Mouse (Mus musculus) testis, adult 2 months (tissue): ENCODE results near the gene Hoxb9. TPM values are rescaled to one million over a fixed set of nuclear protein-coding genes. Genes with fewer than 3 reads are reported as not detected.

Source experiments
- H3K27ac ChIP-seq: fragments of 200-500 bp; 2 replicates; pipeline ENCODE4 v1.5.1; 2012; ENCODE audit warnings: low read depth, low read length; ENCODE audit not compliant: control insufficient read depth, insufficient read depth
- H3K27me3 ChIP-seq: fragments of 200-500 bp; 2 replicates; pipeline ENCODE4 v1.6.1; 2012; ENCODE audit warnings: mild to moderate bottlenecking, low read length, moderate library complexity; ENCODE audit not compliant: control insufficient read depth, insufficient read depth
- H3K36me3 ChIP-seq: fragments of 200-500 bp; 2 replicates; pipeline ENCODE4 v1.6.1; 2012; ENCODE audit warnings: mild to moderate bottlenecking, low read length; ENCODE audit not compliant: control insufficient read depth, insufficient read depth
- H3K4me1 ChIP-seq: fragments of 200-500 bp; 2 replicates; pipeline ENCODE4 v1.6.1; 2012; ENCODE audit warnings: low read length; ENCODE audit not compliant: control insufficient read depth, insufficient read depth
- H3K4me3 ChIP-seq: fragments of 200-500 bp; 2 replicates; pipeline ENCODE4 v1.5.1; 2012; ENCODE audit warnings: low read depth, mild to moderate bottlenecking, low read length, moderate library complexity, mixed read lengths; ENCODE audit not compliant: control insufficient read depth
- CTCF ChIP-seq: fragments of 200-500 bp; IDR thresholded peaks from 2 replicates; pipeline ENCODE4 v1.5.1; 2012; ENCODE audit warnings: low read depth, mild to moderate bottlenecking, inconsistent platforms, low read length, moderate library complexity; ENCODE audit not compliant: control insufficient read depth, insufficient read depth, insufficient replicate concordance
- POLR2A ChIP-seq: fragments of 200-500 bp; IDR thresholded peaks from 2 replicates; pipeline ENCODE4 v1.6.1; 2012; ENCODE audit warnings: low read depth, mild to moderate bottlenecking, inconsistent platforms, low read length, moderate library complexity; ENCODE audit not compliant: control insufficient read depth
- polyA plus RNA-seq: library from polyadenylated mRNA; depleted of rRNA; stranded (reverse); fragments of >200 nt; gene quantifications from 2 replicates; pipeline ENCODE4 v1.2.3, GENCODE M21; 2012

Hoxb9 gene
- polyA plus RNA-seq, 1 experiment, result 0.36 TPM

DNA sequence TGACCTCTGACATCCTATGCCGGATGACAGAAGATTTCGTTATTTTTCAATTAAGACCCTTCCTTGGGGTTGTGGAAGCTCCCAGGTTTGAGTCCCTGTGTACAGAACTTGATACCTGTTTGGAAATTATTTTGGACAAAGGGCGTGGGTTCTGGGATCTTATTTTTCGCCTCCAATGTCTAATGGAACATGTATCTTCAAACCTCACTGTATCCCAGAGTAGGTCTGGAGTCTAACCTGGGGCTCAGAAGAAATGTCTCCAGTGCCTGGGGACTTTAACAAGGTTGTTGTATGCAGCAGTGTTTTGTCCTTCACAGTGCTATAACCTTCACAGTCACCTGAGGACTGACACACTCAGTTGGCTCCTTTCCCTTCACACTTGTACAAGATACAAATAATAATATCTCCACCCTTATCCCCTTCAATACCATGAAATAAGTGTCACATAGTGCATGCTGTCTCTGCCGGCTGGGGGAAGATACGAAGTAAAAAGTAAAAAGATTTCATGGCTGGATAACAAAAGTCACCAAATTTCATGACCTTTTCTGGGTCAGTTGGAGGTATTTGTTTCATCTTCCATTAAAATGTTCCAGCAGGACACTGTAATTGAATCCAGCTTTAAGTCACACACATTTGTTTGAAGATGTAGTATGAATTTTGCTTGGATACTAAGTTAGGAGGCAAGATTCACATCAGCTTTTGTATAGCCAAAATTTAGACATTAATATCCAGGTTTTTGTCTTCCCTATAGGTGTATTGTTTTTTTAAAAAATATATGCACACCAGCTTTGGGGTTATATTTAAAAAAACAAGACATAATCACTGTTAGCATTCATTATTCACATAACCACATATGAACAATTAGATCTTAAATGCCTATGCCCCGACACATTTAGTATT is 4.0 kb upstream of the Hoxb9 start:
- H3K27ac ChIP-seq, result no peak overlapping the region
- peaks cover 9% of the 10 kb centered on the region for H3K27me3 ChIP-seq
- H3K36me3 ChIP-seq, result no peaks in the 10 kb centered on the region
- peaks cover 14% of the 10 kb centered on the region for H3K4me1 ChIP-seq
- H3K4me3 ChIP-seq, result no peak overlapping the region
- TF ChIP-seq POLR2A, result no peak
- no peak for TF ChIP-seq CTCF

- Histone ChIP-seq H3K36me3 (no peaks in the 10 kb centered on the region), H3K27me3 (peaks cover 8% of the 10 kb centered on the region), H3K4me1 (peaks cover 15% of the 10 kb centered on the region), H3K4me3 (no peak overlapping the region), H3K27ac (no peak overlapping the region)
- TF ChIP-seq CTCF, result no peak
- no peak for TF ChIP-seq POLR2A
Measured at GRCm38 (mm10) chr11:96268031-96268745, 3.1 kb upstream of the Hoxb9 start.

- Histone ChIP-seq H3K27ac (no peak overlapping the region), H3K4me3 (no peak overlapping the region), H3K36me3 (no peaks in the 10 kb centered on the region), H3K27me3 (peaks cover 8% of the 10 kb centered on the region), H3K4me1 (peaks cover 15% of the 10 kb centered on the region)
- TF ChIP-seq CTCF (no peak), POLR2A (no peak)
Measured at GRCm38 (mm10) chr11:96269869-96270268, 1.4 kb upstream of the Hoxb9 start.

DNA sequence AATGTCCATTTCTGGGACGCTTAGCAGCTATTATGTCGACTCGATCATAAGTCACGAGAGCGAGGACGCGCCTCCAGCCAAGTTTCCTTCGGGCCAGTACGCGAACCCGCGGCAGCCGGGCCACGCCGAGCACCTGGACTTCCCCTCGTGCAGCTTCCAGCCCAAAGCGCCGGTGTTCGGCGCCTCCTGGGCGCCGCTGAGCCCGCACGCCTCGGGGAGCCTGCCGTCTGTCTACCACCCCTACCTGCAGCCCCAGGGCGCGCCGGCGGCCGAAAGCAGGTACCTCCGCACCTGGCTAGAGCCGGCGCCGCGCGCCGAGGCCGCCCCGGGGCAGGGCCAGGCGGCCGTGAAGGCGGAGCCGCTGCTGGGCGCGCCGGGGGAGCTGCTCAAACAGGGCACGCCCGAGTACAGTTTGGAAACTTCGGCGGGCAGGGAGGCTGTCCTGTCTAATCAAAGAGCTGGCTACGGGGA is 319 bp downstream of the Hoxb9 start:
- Histone ChIP-seq H3K27ac (no peak overlapping the region), H3K4me3 (peak overlapping the region; percentile 39), H3K27me3 (peaks cover 8% of the 10 kb centered on the region), H3K36me3 (no peaks in the 10 kb centered on the region), H3K4me1 (peaks cover 15% of the 10 kb centered on the region)
- TF ChIP-seq POLR2A, result no peak
- TF ChIP-seq CTCF, result no peak

DNA sequence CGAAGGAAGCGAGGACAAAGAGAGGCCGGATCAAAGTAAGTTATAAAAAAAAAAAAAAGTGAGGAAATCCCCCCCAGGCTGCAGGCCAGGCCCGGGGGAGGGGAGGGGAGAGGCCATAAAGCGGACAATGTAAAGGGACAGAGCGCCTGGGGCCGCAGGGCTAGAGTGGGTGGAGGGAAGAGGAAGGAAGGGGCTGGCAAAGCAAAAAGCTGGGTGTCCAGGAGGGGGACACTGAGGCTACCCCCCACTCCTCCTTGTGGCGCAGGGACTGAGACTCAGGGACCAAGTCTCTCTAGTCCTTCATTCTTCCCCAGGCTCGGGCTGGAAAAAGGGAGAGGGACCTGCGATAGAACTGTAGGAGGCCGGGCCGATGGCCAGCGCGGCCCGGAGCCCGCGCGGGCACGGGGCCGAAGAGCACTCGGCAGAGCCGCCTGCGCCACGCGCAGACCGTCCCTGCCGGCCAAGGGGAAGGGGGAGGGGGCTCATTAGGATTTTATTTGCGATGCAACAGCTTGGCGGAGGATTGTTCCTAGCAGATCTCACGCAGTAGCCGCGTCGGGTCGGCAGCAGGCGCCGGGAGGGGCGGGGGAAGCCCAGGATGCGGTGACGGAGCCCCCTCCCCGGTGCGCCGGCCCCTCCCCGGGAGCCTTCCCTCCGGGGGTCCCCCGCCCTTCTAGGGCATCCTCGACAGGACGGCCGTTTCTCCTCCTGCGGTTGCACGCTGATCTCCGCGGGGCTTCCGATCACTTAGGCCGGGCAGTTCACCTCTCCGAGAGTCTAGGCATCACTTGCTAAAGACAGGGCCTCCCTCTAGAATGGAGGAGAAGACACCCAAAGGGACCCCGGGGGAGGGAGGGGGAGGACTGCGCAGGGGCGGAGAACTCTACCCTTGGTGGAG is 1.0 kb downstream of the Hoxb9 start:
- peaks cover 8% of the 10 kb centered on the region for H3K27me3 ChIP-seq
- H3K27ac ChIP-seq, result no peak overlapping the region
- H3K36me3 ChIP-seq, result no peaks in the 10 kb centered on the region
- H3K4me3 ChIP-seq, result peak overlapping the region; percentile 32
- peaks cover 16% of the 10 kb centered on the region for H3K4me1 ChIP-seq
- TF ChIP-seq POLR2A, result no peak

GRCm38 (mm10) chr11:96274428-96274827 is 3.2 kb downstream of the Hoxb9 start:
- no peaks in the 10 kb centered on the region for H3K36me3 ChIP-seq
- H3K4me3 ChIP-seq, result no peak overlapping the region
- TF ChIP-seq POLR2A, result no peak
- no peak for TF ChIP-seq CTCF
- H3K27me3 ChIP-seq, result peaks cover 10% of the 10 kb centered on the region
- H3K4me1 ChIP-seq, result peaks cover 17% of the 10 kb centered on the region
- H3K27ac ChIP-seq, result no peak overlapping the region

GRCm38 (mm10) chr11:96275896-96276295 is 4.6 kb downstream of the Hoxb9 start:
- Histone ChIP-seq H3K36me3 (no peaks in the 10 kb centered on the region), H3K27ac (no peak overlapping the region), H3K4me1 (peaks cover 13% of the 10 kb centered on the region), H3K4me3 (no peak overlapping the region), H3K27me3 (peaks cover 12% of the 10 kb centered on the region)
- TF ChIP-seq CTCF (no peak), POLR2A (no peak)
